Mouse (Mus musculus) bone marrow, adult 2 months (tissue): ENCODE results near the gene Ugt1a8. TPM values are rescaled to one million over a fixed set of nuclear protein-coding genes. Genes with fewer than 3 reads are reported as not detected.

Source experiments
- H3K27ac ChIP-seq: fragments of 200-500 bp; 2 replicates; pipeline ENCODE4 v1.5.1; 2012; ENCODE audit warnings: low read depth, mild to moderate bottlenecking, control low read depth, inconsistent platforms, low read length; ENCODE audit not compliant: control insufficient read depth, poor library complexity, insufficient read depth
- H3K4me1 ChIP-seq: fragments of 200-500 bp; 2 replicates; pipeline ENCODE4 v1.6.1; 2011; ENCODE audit warnings: low read length; ENCODE audit not compliant: control insufficient read depth, insufficient read depth
- H3K4me3 ChIP-seq: fragments of 200-500 bp; replicated peaks from 2 replicates; pipeline ENCODE3; 2011; ENCODE audit warnings: mild to moderate bottlenecking, low read depth, low read length, control low read depth; ENCODE audit not compliant: control insufficient read depth
- CTCF ChIP-seq: fragments of 200-500 bp; IDR thresholded peaks from 2 replicates; pipeline ENCODE4 v1.5.1; 2011; ENCODE audit warnings: low read length, control low read depth; ENCODE audit not compliant: control insufficient read depth, insufficient read depth
- POLR2A ChIP-seq: fragments of 200-500 bp; IDR thresholded peaks from 2 replicates; pipeline ENCODE4 v1.6.1; 2011; ENCODE audit warnings: low read depth, mild to moderate bottlenecking, control low read depth, low read length, borderline replicate concordance; ENCODE audit not compliant: control insufficient read depth
- WGBS: fragments of 180-500 bp; shearing (Covaris S2); methylation state at CpG from one replicate; pipeline ENCODE4 v1.1.7; 2018; 5-methylcytosine and 5-hydroxymethylcytosine counted together
- polyA plus RNA-seq: library from polyadenylated mRNA; stranded (reverse); fragments of >200 nt; gene quantifications from 2 replicates; pipeline ENCODE4 v1.2.4, GENCODE M21; 2011; ENCODE audit warnings: low replicate concordance; ENCODE audit not compliant: missing spikeins, insufficient read depth, insufficient read length

The Ugt1a8 gene
- polyA plus RNA-seq, 1 experiment, result not detected

GRCm38 (mm10) chr1:88215466-88216380 lies 128.1 kb downstream of the Ugt1a8 start:
- no peak for TF ChIP-seq CTCF
- no peak for TF ChIP-seq POLR2A
- H3K4me3 ChIP-seq, result no peak overlapping the region
- no peaks in the 10 kb centered on the region for H3K4me1 ChIP-seq
- H3K27ac ChIP-seq, result no peak overlapping the region
- WGBS, result 66% methylated on average over 10 of the region's 10 CpGs

GRCm38 (mm10) chr1:88216551-88216950 lies 128.9 kb downstream of the Ugt1a8 start:
- TF ChIP-seq POLR2A (no peak), CTCF (no peak)
- Histone ChIP-seq H3K4me1 (no peaks in the 10 kb centered on the region), H3K4me3 (no peak overlapping the region), H3K27ac (no peak overlapping the region)
- 52% methylated on average over 2 of the region's 2 CpGs for WGBS

GRCm38 (mm10) chr1:88217144-88217543 lies 129.5 kb downstream of the Ugt1a8 start:
- H3K27ac ChIP-seq, result no peak overlapping the region
- no peak overlapping the region for H3K4me3 ChIP-seq
- H3K4me1 ChIP-seq, result no peaks in the 10 kb centered on the region
- 55% methylated on average over 2 of the region's 2 CpGs for WGBS
- no peak for TF ChIP-seq CTCF
- TF ChIP-seq POLR2A, result no peak

- WGBS, result 36% methylated on average over 3 of the region's 3 CpGs
- Histone ChIP-seq H3K4me3 (no peak overlapping the region), H3K27ac (no peak overlapping the region), H3K4me1 (no peaks in the 10 kb centered on the region)
- no peak for TF ChIP-seq POLR2A
- no peak for TF ChIP-seq CTCF
Observed at GRCm38 (mm10) chr1:88217576-88217975, 130.0 kb downstream of the Ugt1a8 start.

- no peak overlapping the region for H3K27ac ChIP-seq
- H3K4me3 ChIP-seq, result no peak overlapping the region
- H3K4me1 ChIP-seq, result no peaks in the 10 kb centered on the region
- 70% methylated on average over 9 of the region's 9 CpGs for WGBS
- TF ChIP-seq POLR2A, result no peak
- no peak for TF ChIP-seq CTCF
Observed at GRCm38 (mm10) chr1:88218051-88218450, 130.4 kb downstream of the Ugt1a8 start.

GRCm38 (mm10) chr1:88218591-88218990 lies 131.0 kb downstream of the Ugt1a8 start:
- H3K4me1 ChIP-seq, result no peaks in the 10 kb centered on the region
- H3K27ac ChIP-seq, result no peak overlapping the region
- TF ChIP-seq POLR2A, result no peak
- TF ChIP-seq CTCF, result no peak
- no peak overlapping the region for H3K4me3 ChIP-seq
- 51% methylated on average over 4 of the region's 4 CpGs for WGBS

- no peak overlapping the region for H3K4me3 ChIP-seq
- no peak for TF ChIP-seq CTCF
- no peak for TF ChIP-seq POLR2A
- WGBS, result 22% methylated on average over 1 of the region's 1 CpGs
- no peaks in the 10 kb centered on the region for H3K4me1 ChIP-seq
- no peak overlapping the region for H3K27ac ChIP-seq
Observed at GRCm38 (mm10) chr1:88219054-88219453, 131.4 kb downstream of the Ugt1a8 start.

GRCm38 (mm10) chr1:88220336-88220735 lies 132.7 kb downstream of the Ugt1a8 start:
- Histone ChIP-seq H3K27ac (no peak overlapping the region), H3K4me3 (no peak overlapping the region), H3K4me1 (no peaks in the 10 kb centered on the region)
- TF ChIP-seq POLR2A (no peak), CTCF (no peak)
